Mouse (Mus musculus) central nervous system, embryonic 11.5 days (tissue): ENCODE results near the gene Gm6882. TPM values are rescaled to one million over a fixed set of nuclear protein-coding genes. Genes with fewer than 3 reads are reported as not detected.

Source experiments
- polyA plus RNA-seq: library from polyadenylated mRNA; depleted of rRNA; stranded (reverse); fragments of >200 nt; gene quantifications from 2 replicates; pipeline ENCODE4 v1.2.3, GENCODE M21; 2012; rRNA removed

Gene Gm6882
- not detected in 2 replicates for polyA plus RNA-seq

GRCm38 (mm10) chr7:21432645-21433044 lies at the start of gene Gm6882:
Gene Gm6882, minus strand, starts transcription at chr7:21432745.

Other genes starting within 250 kb of the Gm6882 start
- gene Gm5157, start 242.3 kb downstream of the Gm6882 start, polyA plus RNA-seq: not detected in 2 replicates
- not detected in 2 replicates for gene Vmn1r124, start 172.1 kb downstream of the Gm6882 start, polyA plus RNA-seq
- gene Vmn1r125, start 160.6 kb downstream of the Gm6882 start, polyA plus RNA-seq: not detected in 2 replicates
- gene Vmn1r126, start 131.3 kb downstream of the Gm6882 start, polyA plus RNA-seq: not detected in 2 replicates
- gene Vmn1r127, start 112.9 kb downstream of the Gm6882 start, polyA plus RNA-seq: not detected in 2 replicates
- gene Vmn1r128, start 83.4 kb downstream of the Gm6882 start, polyA plus RNA-seq: not detected in 2 replicates
- not detected in 2 replicates for gene Vmn1r129, start 71.5 kb downstream of the Gm6882 start, polyA plus RNA-seq
- not detected in 2 replicates for gene Vmn1r130, start 79.0 kb upstream of the Gm6882 start, polyA plus RNA-seq
- not detected in 2 replicates for gene Vmn1r131, start 113.3 kb upstream of the Gm6882 start, polyA plus RNA-seq
- not detected in 2 replicates for gene Vmn1r132, start 181.3 kb upstream of the Gm6882 start, polyA plus RNA-seq